Mouse (Mus musculus): Measurements from ENCODE around the gene Cysltr2.

Cysltr2 gene

GRCm38 (mm10) chr14:72985113-72985512 is 63.8 kb downstream of the Cysltr2 start:
- no peak for DNase-seq (ENCODE audit: low spot score in 2 of 2)

GRCm38 (mm10) chr14:72983456-72983855 is 65.5 kb downstream of the Cysltr2 start:
- DNase-seq (ENCODE audit: low spot score in 2 of 2) = peak; percentile 58 to 68

GRCm38 (mm10) chr14:72982981-72983436 is 65.9 kb downstream of the Cysltr2 start:
- no peak for DNase-seq (ENCODE audit: low spot score in 2 of 2)

GRCm38 (mm10) chr14:72980761-72981160 is 68.2 kb downstream of the Cysltr2 start:
- no peak for DNase-seq (ENCODE audit: low spot score in 2 of 2)

- DNase-seq (ENCODE audit: low spot score in 2 of 2) = no peak
These were observed 68.8 kb downstream of the Cysltr2 start for GRCm38 (mm10) chr14:72980106-72980505.

GRCm38 (mm10) chr14:72976111-72976510 is 72.8 kb downstream of the Cysltr2 start:
- no peak for DNase-seq (ENCODE audit: low spot score in 2 of 2)
